Mouse (Mus musculus): ENCODE data around the gene 4930432M17Rik.

Gene 4930432M17Rik

DNA sequence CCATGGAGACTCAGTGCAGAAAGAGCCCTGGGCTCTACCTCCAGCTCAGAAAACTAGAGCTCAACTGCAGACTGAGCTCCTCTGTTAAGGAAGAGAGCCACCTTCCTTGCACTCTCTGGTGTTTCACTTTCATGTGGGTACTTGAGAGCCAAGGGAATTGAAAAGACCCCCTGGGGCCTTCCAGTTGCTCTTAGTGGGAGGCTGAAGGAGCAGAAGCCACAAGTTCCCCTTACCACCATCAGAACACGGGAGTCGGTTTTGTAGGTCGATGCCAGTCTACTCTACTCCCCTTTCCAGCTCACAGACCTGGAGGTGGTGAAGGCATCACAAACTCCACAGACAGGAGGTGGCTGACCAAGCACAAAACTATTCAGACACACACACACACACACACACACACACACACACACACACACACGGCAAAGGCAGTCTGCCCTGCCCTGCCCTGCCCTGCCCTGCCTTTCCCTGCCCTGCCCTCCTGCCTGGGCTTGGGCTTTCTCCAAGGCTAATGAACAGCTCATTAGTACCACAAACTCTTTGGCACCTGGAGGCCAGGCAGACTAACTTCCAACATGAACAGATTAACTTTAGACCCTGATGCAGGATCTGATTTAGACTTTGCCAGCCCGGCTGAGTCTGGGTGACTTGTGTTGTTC lies 1.7 kb downstream of the 4930432M17Rik start:
- peak; percentile 58 for DNase-seq (ENCODE audit: inconsistent ontology term)

DNA sequence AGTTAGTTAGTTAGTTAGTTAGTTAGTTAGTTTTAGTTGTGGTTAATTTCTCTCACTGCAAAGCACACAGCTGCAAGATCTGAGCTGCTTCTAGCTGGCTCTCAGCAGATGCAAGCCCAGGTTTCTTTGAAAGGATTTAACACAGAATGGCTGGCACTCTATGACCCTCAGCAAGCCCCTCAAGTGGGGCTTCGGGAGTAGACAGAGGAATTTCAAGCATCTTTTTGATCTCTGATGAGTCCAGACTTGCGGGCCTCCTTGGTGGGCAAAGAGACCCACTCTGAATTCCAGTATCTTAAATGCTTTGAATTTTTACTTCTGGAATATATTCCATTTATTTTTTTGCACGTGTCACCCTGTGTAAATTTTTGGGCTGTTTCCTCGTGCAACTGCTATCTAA lies 8.4 kb downstream of the 4930432M17Rik start:
- DNase-seq (ENCODE audit: inconsistent ontology term): no peak

DNA sequence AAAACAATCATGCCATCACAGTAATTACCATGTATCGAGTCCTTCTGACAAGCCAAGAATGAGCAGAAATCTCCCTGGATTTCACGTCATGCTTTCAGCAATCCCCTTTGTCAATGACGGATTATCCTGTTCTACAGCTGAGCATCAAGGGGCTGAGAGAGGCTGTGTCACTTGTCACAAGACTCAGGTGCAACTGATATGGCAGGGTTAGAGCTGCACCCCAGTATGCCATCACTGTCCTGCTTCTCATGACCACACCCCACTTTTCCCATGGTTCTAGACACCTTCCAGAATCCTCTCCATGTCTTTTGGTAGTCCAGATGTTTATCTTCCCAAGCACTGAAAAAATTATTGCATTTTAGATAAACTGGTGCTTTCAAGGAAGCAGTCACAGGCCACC lies 8.9 kb downstream of the 4930432M17Rik start:
- DNase-seq (ENCODE audit: inconsistent ontology term): no peak

GRCm38 (mm10) chr3:121680187-121680586 lies 9.6 kb downstream of the 4930432M17Rik start:
- DNase-seq (ENCODE audit: inconsistent ontology term): no peak

DNA sequence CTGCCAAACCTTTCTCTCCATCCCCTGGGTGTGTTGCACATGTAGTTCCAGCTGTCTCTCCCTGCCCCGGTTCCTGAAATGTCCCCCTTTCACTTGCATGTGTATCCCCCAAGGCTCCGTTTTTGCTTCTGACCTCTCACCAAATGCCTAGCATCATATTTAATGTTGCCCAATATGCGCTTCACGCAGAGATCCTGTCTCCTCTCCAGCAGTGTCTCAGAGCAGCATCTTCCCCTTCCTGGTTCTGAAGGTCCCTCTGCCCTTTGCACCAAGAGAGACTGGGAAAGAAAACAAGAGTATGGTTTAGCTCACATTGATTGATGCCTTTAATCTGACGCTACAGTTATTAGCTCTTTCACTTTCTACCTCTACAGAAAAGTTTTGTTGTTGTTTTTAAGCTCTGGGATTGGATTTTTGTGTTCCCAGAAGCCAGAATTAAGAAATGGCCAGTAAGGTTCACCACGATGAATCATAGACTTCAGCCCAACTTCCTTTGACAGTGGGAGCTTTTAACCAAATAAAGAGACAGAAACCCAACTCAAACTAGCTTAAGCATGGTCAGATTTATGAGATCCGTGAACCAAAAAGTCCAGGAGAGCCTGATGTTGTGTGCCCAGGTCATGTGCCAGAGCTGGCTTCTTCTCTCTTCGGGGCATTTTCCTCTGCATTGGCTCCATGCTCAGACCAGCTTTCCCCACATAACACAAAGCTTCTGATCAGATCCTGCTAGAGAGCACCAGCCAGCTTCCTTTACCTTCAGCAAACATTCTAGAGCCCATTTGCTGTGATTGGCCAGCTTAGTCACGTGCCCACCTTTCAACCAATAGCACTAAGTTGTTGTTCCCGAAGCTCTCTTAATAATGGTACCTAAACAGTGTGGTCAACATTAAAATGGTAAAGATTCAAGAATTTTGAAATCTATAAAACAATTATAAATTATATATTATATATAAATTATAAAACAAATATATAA lies 12.2 kb downstream of the 4930432M17Rik start:
- DNase-seq (ENCODE audit: inconsistent ontology term): no peak

DNA sequence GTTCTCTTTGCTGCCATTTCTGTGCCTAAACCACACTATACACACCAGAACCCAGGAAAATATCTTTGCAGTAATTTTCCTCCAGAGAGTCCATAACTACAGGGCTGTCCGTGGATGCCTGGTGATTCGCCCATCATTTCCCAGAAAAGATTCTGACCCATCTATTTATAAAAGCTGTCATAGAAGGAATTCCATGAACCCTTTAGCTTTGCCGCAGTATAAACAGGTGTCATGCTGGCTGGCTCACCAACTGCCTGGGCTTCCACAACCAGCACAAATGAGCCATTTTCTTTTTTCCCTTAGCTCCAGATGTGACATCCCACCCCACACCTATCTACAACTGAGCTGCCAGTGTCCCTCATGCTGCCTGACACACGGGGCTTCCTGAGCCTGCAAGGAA lies 14.0 kb downstream of the 4930432M17Rik start:
- no peak for DNase-seq (ENCODE audit: inconsistent ontology term)

DNA sequence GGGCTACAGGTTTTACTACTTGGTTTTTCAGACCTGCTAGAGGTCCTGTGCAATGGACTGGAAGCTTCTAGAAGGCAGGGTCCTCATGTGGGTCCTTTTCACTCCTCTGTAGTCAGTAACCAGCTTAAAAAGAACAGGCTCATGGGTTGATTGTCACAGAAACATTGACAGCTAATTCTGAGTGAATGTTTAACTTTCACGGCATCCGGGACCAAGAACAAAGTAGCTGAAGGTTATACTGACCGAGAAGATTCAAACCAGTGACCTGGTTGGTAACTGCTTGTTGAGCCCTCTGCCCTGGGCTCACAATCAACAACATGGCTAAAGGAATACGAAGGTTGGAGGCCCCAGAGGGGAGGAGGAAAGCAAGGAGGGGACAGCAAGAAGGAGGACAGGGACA lies 14.4 kb downstream of the 4930432M17Rik start:
- no peak for DNase-seq (ENCODE audit: inconsistent ontology term)

DNA sequence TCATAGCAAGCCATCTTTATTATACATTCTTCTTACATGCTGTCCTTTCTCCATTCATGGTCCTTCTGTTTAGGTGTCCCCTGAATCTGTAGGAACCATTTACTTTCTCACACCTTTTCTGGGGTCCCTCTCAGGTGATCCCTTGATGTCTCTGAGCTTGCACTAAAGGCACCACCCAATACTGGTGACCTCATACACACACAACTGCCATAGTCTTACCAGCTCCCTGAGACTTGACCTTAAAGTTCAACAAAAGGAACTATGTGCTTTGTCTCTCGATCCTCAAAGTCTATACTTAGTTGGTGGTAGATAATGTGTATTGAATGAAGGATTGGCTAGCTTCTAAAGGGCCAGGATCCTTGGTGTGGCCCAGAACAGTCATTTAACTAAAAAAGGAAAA lies 15.4 kb downstream of the 4930432M17Rik start:
- DNase-seq (ENCODE audit: inconsistent ontology term): no peak

DNA sequence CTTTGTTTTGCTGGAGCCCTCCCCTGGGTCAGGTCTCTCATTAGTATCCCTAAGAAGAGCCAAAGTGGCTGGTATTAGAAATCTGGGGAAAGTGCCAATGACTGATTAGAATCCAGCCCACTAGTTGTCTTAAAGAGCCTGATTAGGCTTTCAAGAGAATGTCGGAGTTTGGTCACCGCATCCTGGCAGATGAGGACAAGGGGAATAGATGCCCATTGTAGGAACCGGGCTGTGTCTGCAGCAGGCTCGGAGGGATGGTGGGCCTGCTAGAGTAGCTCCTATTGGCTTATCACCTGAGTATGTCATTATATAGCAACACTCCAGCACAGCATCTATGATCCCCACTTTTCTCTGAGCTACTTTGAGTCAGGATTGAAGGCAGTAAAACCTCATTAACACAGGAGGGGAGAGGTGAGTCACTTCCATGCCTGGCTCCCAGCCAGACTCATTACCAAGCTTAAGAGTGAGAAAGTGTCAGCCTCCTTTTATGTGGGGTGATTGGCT lies 15.9 kb downstream of the 4930432M17Rik start:
- DNase-seq (ENCODE audit: inconsistent ontology term): peak; percentile 97

- DNase-seq (ENCODE audit: inconsistent ontology term): no peak
Measured at GRCm38 (mm10) chr3:121687741-121688140, 17.2 kb downstream of the 4930432M17Rik start.

DNA sequence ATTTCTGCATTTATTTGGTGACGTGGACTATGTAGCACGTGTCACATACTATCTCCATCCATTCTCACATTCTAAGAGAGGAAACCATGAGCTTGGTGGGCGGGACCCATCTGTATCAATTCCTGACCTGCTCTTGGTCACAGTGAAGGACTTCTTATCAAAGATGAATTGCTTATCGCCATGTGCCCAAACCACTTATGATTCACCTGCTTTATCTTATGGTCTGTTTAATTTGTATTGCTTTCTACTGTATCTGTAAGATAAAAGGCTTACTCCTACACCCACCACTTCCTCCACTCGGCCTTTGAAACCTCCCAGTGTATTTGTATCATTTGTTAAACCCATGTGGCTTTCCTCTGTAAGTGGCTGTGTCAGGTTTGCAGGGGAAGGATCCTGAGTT lies 18.5 kb downstream of the 4930432M17Rik start:
- no peak for DNase-seq (ENCODE audit: inconsistent ontology term)

DNA sequence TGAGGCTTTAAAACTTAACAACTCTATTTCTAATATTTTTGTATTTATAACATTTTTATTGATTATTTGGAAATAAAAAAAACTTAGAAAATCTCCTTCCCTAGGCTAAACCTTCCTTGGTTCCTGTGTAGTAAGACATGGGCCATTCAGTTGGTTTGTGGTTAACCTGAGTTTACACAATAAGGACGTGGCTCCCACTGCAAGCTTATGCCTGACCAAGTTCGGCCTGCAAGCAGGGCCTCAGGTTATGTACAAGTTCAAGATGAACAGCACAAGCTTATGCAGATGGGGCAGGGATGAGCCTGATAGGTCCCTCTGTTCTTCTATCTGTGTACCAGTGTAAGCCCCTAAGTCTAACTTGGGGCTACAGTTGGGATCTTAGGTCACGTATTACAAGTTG lies 19.1 kb downstream of the 4930432M17Rik start:
- DNase-seq (ENCODE audit: inconsistent ontology term): no peak

GRCm38 (mm10) chr3:121693001-121693730 lies 22.6 kb downstream of the 4930432M17Rik start:
- no peak for DNase-seq (ENCODE audit: inconsistent ontology term)

DNA sequence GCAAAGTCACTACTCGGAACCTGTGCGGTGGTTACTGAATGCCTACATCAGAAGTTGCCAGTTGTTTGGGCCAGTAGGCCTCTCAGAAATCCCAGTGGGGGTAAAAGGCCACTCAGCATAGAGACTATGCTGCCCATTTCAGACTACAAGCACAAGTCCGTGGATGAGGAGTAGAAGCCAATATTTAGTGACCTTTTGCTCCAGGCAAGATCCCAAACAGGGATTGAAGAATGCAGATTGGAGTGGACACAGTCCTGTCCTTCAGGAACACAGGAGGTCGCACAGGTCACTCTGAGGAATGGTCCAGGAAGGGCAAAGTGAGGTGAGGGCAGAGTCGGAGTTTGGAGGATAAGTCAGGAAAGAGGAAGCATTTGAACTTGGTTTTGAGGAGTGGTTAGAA lies 23.2 kb downstream of the 4930432M17Rik start:
- DNase-seq (ENCODE audit: inconsistent ontology term): no peak

DNA sequence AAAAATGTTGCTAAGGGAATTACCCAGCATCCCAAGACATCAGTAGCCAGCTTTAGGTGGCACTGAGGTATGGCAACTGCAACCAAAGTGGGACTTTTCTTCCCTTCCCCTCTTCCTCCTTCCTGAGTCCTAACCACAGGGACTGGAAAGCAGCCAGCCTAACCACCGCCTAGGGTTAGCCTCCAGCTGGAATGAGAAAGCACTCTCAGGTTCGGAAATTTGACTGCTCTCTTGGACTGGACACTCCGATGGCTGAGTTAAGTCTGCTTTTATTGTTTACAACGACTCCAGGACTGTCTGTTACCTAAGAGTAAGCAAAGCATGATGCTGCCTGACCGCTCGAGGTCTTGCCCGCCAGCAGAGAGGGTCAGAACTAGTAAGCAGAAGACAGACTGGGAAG lies 26.6 kb downstream of the 4930432M17Rik start:
- DNase-seq (ENCODE audit: inconsistent ontology term): peak; percentile 76

GRCm38 (mm10) chr3:121699401-121699800 lies 28.8 kb downstream of the 4930432M17Rik start:
- DNase-seq (ENCODE audit: inconsistent ontology term): no peak

DNA sequence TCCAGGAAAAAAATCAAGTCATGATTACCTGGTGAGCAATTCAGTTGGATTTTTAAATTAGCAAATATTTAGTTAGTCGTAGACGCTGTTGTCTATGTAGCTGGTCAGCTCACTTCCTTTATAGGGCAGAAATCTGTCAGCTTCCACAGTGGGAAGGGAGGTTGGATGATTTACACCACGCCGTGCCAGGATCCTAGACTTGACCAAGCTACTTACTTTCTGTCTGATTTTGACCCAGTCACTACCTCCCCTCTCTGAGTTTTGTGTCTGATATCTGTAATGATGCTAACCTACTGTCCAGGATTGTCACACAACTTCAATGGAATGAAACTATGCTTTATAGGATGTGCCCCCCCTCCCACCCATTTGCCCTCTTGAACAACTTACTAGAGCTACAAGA lies 29.3 kb downstream of the 4930432M17Rik start:
- DNase-seq (ENCODE audit: inconsistent ontology term): no peak

DNA sequence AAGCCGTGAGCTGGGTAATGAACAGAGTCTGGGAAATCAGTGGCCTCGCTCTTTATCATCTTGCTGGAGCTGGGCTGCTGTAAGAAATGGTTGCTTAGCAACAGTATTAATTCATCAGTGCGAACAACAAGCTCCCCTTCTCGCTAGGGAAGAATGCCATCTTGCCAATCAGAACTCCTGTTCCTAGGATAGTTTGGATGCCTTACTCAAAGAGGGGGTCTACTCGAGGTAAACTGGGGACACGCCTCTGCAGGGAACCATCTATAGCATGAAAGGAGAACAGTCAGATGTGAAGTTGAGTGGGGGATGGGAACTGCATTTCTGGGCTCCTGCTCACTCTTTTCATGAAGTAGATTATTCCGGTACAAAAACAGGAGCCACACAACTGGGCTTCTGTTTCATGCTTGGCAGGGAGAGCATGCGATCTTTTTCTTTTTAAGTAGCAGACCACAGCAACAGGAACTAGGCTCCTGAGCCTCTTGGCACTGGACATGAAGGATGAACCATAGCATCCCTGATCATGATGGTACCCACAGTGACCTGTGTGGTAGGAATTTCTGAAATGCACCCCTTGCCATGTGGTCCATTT lies 29.9 kb downstream of the 4930432M17Rik start:
- peak; percentile 90 for DNase-seq (ENCODE audit: inconsistent ontology term)

- DNase-seq (ENCODE audit: inconsistent ontology term): no peak
Measured at GRCm38 (mm10) chr3:121703155-121703879, 32.8 kb downstream of the 4930432M17Rik start.

DNA sequence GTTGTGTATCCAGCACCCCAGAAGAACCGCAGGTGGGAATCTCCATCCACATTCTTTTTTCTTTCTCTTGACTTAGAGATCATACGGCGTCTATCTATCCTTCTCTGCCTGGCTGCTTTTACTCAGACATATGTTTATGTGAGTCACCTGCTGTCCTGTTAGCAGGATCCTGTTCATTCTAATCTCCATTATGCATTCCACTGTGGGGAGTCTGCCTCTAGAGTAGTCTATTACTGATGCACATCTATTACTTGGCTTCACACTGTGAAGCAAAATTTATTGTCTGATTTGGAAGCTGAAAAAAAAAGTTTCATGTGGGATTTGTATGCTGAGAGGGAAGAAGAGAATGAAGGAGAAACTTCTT lies 33.3 kb downstream of the 4930432M17Rik start:
- DNase-seq (ENCODE audit: inconsistent ontology term): no peak

- DNase-seq (ENCODE audit: inconsistent ontology term): peak; percentile 91
Measured at GRCm38 (mm10) chr3:121706087-121706486, 35.5 kb downstream of the 4930432M17Rik start.

All from Muller cell, postnatal 12 days (primary cell).